Mouse (Mus musculus) myocyte (in vitro differentiated cells): ENCODE data around the gene Kcnt1. TPM values are rescaled to one million over a fixed set of nuclear protein-coding genes. Genes with fewer than 3 reads are reported as not detected.
A peak's percentile ranks its signal among the peaks of the same experiment; 100 is the strongest.

ENCODE experiments used
- H3K27me3 ChIP-seq: one replicate; pipeline ENCODE4 v1.6.1; 2011; ENCODE audit not compliant: control insufficient read depth, insufficient read depth, insufficient read length
- H3K36me3 ChIP-seq: one replicate; pipeline ENCODE4 v1.6.1; 2011; ENCODE audit not compliant: control insufficient read depth, insufficient read depth
- H3K4me2 ChIP-seq: one replicate; pipeline ENCODE4 v1.6.1; 2011; ENCODE audit warnings: low read depth, control low read depth
- H3K4me3 ChIP-seq: one replicate; pipeline ENCODE4 v1.5.1; 2011; ENCODE audit warnings: mild to moderate bottlenecking, control low read depth, moderate library complexity
- H3K79me2 ChIP-seq: one replicate; pipeline ENCODE4 v1.6.1; 2011; ENCODE audit not compliant: control insufficient read depth, insufficient read depth
- H3ac ChIP-seq: one replicate; pipeline ENCODE4 v1.6.1; 2011; ENCODE audit not compliant: control insufficient read depth, insufficient read length
- CEBPB ChIP-seq: IDR thresholded peaks from 2 replicates; pipeline ENCODE4 v1.6.1; 2011; ENCODE audit warnings: mild to moderate bottlenecking, moderate library complexity; ENCODE audit not compliant: poor library complexity, insufficient read depth, severe bottlenecking
- E2F4 ChIP-seq: IDR thresholded peaks from one replicate; pipeline ENCODE4 v1.6.1; 2011; ENCODE audit warnings: mild to moderate bottlenecking, control low read depth, moderate library complexity; ENCODE audit not compliant: insufficient read depth
- MAX ChIP-seq: IDR thresholded peaks from one replicate; pipeline ENCODE4 v1.6.1; 2011; ENCODE audit warnings: low read depth, mild to moderate bottlenecking, control low read depth
- MYOD1 ChIP-seq, 3 experiments: IDR thresholded peaks; one replicate each; pipeline ENCODE4 v1.6.1; 2011; ENCODE audit warnings: control low read depth in 2 of 3, low read depth in 2 of 3, mild to moderate bottlenecking in 2 of 3, moderate library complexity in 1 of 3; ENCODE audit not compliant: insufficient read length in 2 of 3, control insufficient read depth in 1 of 3
- MYOG ChIP-seq, 3 experiments: IDR thresholded peaks; one replicate each; pipeline ENCODE4 v1.6.1; 2011; ENCODE audit warnings: control low read depth in 2 of 3, low read depth in 2 of 3, mild to moderate bottlenecking in 2 of 3; ENCODE audit not compliant: insufficient read length in 2 of 3, control insufficient read depth in 1 of 3, insufficient read depth in 1 of 3
- POLR2A ChIP-seq: IDR thresholded peaks from one replicate; pipeline ENCODE4 v1.6.1; 2011; ENCODE audit warnings: low read depth, mild to moderate bottlenecking, control low read depth, moderate library complexity; ENCODE audit not compliant: insufficient read length
- POLR2AphosphoS2 ChIP-seq: IDR thresholded peaks from one replicate; pipeline ENCODE4 v1.6.1; 2011; ENCODE audit warnings: low read depth, control low read depth; ENCODE audit not compliant: insufficient read length
- REST ChIP-seq: IDR thresholded peaks from one replicate; pipeline ENCODE4 v1.6.1; 2011; ENCODE audit warnings: mild to moderate bottlenecking, control low read depth, moderate library complexity; ENCODE audit not compliant: insufficient read depth, insufficient read length
- SRF ChIP-seq: IDR thresholded peaks from one replicate; pipeline ENCODE4 v1.6.1; 2011; ENCODE audit warnings: low read depth; ENCODE audit not compliant: control insufficient read depth, insufficient read length
- TCF12 ChIP-seq: IDR thresholded peaks from one replicate; pipeline ENCODE4 v1.6.1; 2011; ENCODE audit warnings: mild to moderate bottlenecking, control low read depth; ENCODE audit not compliant: poor library complexity, insufficient read depth, severe bottlenecking
- TCF3 ChIP-seq: IDR thresholded peaks from one replicate; pipeline ENCODE4 v1.6.1; 2011; ENCODE audit warnings: low read depth, control low read depth; ENCODE audit not compliant: insufficient read length
- USF1 ChIP-seq: IDR thresholded peaks from one replicate; pipeline ENCODE4 v1.6.1; 2011; ENCODE audit warnings: low read depth, mild to moderate bottlenecking, control low read depth, moderate library complexity
- polyA plus RNA-seq: library from polyadenylated mRNA; unstranded; fragments of >200 nt; fragmentation: generic; extraction: Trizol; gene quantifications from one replicate; pipeline ENCODE4 v1.2.1, GENCODE M21; 2012; ENCODE audit warnings: missing spikeins

Kcnt1 gene
- polyA plus RNA-seq, 1 experiment = not detected

- TF ChIP-seq E2F4 (no peak), POLR2AphosphoS2 (no peak), MYOG (IDR thresholded peaks at IDR 0.05; ENCODE audit: control insufficient read depth in 1 of 3, insufficient read depth in 1 of 3, insufficient read length in 2 of 3, low read depth in 2 of 3) (no peak), SRF (no peak)
- Histone ChIP-seq H3K4me3 (no peak overlapping the region), H3ac (no peak overlapping the region), H3K79me2 (no peaks in the 10 kb centered on the region), H3K4me2 (no peak overlapping the region), H3K36me3 (no peaks in the 10 kb centered on the region), H3K27me3 (peaks cover 8% of the 10 kb centered on the region)
These were observed 32.7 kb upstream of the Kcnt1 start for GRCm38 (mm10) chr2:25830786-25831185.

GRCm38 (mm10) chr2:25836291-25836690 lies 27.2 kb upstream of the Kcnt1 start:
- H3K4me3 ChIP-seq = no peak overlapping the region
- H3K36me3 ChIP-seq = no peaks in the 10 kb centered on the region
- no peak overlapping the region for H3K4me2 ChIP-seq
- no peak for TF ChIP-seq E2F4
- no peak for TF ChIP-seq CEBPB
- TF ChIP-seq SRF = no peak
- no peak for TF ChIP-seq MAX
- no peak for TF ChIP-seq MYOD1 (IDR thresholded peaks at IDR 0.05; ENCODE audit: control insufficient read depth in 1 of 3, insufficient read length in 2 of 3, low read depth in 2 of 3)
- TF ChIP-seq POLR2AphosphoS2 = no peak
- TF ChIP-seq MYOG (IDR thresholded peaks at IDR 0.05; ENCODE audit: control insufficient read depth in 1 of 3, insufficient read depth in 1 of 3, insufficient read length in 2 of 3, low read depth in 2 of 3) = no peak
- no peak for TF ChIP-seq REST
- TF ChIP-seq TCF12 = no peak
- TF ChIP-seq TCF3 = no peak
- no peak for TF ChIP-seq POLR2A
- TF ChIP-seq USF1 = no peak
- no peak overlapping the region for H3ac ChIP-seq
- H3K27me3 ChIP-seq = no peaks in the 10 kb centered on the region
- no peaks in the 10 kb centered on the region for H3K79me2 ChIP-seq

GRCm38 (mm10) chr2:25842161-25842560 lies 21.4 kb upstream of the Kcnt1 start:
- H3K27me3 ChIP-seq = peaks cover 10% of the 10 kb centered on the region
- no peaks in the 10 kb centered on the region for H3K79me2 ChIP-seq
- no peak overlapping the region for H3ac ChIP-seq
- no peak overlapping the region for H3K4me3 ChIP-seq
- TF ChIP-seq MAX (no peak), POLR2AphosphoS2 (no peak), MYOD1 (IDR thresholded peaks at IDR 0.05; ENCODE audit: control insufficient read depth in 1 of 3, insufficient read length in 2 of 3, low read depth in 2 of 3) (peak in 2 of 3 experiments; percentile 51 to 59), TCF3 (no peak)
- no peak overlapping the region for H3K4me2 ChIP-seq
- no peaks in the 10 kb centered on the region for H3K36me3 ChIP-seq

GRCm38 (mm10) chr2:25842758-25843157 lies 20.8 kb upstream of the Kcnt1 start:
- no peak for TF ChIP-seq TCF12
- no peak for TF ChIP-seq POLR2AphosphoS2
- TF ChIP-seq MAX = no peak
- TF ChIP-seq TCF3 = no peak
- no peak for TF ChIP-seq MYOG (IDR thresholded peaks at IDR 0.05; ENCODE audit: control insufficient read depth in 1 of 3, insufficient read depth in 1 of 3, insufficient read length in 2 of 3, low read depth in 2 of 3)
- no peak for TF ChIP-seq POLR2A
- no peak for TF ChIP-seq MYOD1 (IDR thresholded peaks at IDR 0.05; ENCODE audit: control insufficient read depth in 1 of 3, insufficient read length in 2 of 3, low read depth in 2 of 3)
- no peak for TF ChIP-seq CEBPB
- TF ChIP-seq SRF = no peak
- TF ChIP-seq USF1 = no peak
- no peak for TF ChIP-seq E2F4
- TF ChIP-seq REST = no peak
- Histone ChIP-seq H3K4me3 (no peak overlapping the region), H3ac (no peak overlapping the region), H3K4me2 (no peak overlapping the region), H3K36me3 (no peaks in the 10 kb centered on the region), H3K79me2 (no peaks in the 10 kb centered on the region), H3K27me3 (peaks cover 10% of the 10 kb centered on the region)

GRCm38 (mm10) chr2:25844097-25844496 lies 19.4 kb upstream of the Kcnt1 start:
- Histone ChIP-seq H3K4me2 (no peak overlapping the region), H3K79me2 (no peaks in the 10 kb centered on the region), H3K36me3 (no peaks in the 10 kb centered on the region), H3ac (no peak overlapping the region), H3K27me3 (peaks cover 10% of the 10 kb centered on the region), H3K4me3 (no peak overlapping the region)
- TF ChIP-seq CEBPB (no peak), E2F4 (no peak), MAX (no peak), SRF (no peak), POLR2AphosphoS2 (no peak), REST (no peak), TCF12 (no peak), MYOD1 (IDR thresholded peaks at IDR 0.05; ENCODE audit: control insufficient read depth in 1 of 3, insufficient read length in 2 of 3, low read depth in 2 of 3) (no peak), MYOG (IDR thresholded peaks at IDR 0.05; ENCODE audit: control insufficient read depth in 1 of 3, insufficient read depth in 1 of 3, insufficient read length in 2 of 3, low read depth in 2 of 3) (no peak), POLR2A (no peak), USF1 (no peak), TCF3 (no peak)
